ENCODE assay signal across 20 mouse cellular contexts in the genomic region with DNA sequence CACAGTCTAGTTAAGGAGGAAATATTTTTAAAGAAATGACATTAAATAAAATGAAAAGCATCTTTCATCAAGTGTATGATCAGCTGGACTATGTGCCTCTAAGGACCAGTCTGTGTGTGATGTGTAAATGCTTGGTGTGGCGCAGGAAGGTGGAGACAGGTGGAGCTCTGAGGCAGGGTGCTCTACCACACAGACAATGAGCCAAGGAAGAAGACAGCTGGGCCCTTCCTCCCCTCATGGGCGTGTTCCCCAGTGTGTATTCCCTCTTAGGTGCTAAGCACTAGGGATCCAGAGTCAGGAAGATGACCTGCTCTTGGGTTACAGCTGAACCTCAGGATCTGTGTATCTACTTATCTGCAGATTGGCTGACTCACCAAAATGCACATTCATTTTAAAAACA.
DNase-seq lines count a peak whose midpoint lies in the region; ATAC-seq and TF ChIP-seq lines count a peak whose summit lies in the region.
"Had no signal": no experiment of that assay in that cellular context is flagged by ENCODE, and none has a peak within 500 bp of the region (broad histone marks: within the 10 kb centered on the region; RNA-seq: fewer than 3 reads in every experiment).

No protein-coding gene starts in this region.

- 73% methylated on average over 2 of the region's 2 CpGs for WGBS in stomach, postnatal 0 days
- WGBS in midbrain, embryonic 15.5 days, result 79% methylated on average over 2 of the region's 2 CpGs

- no peak for TF ChIP-seq EP300 in stomach, postnatal 0 days (optimal IDR thresholded peaks at IDR 0.05)

- no peaks in the 10 kb centered on the region for H3K9me3 ChIP-seq in stomach, postnatal 0 days (ENCODE audit: control insufficient read depth, low read length)
- no peaks in the 10 kb centered on the region for H3K9me3 ChIP-seq in midbrain, embryonic 15.5 days
- H3K9me3 ChIP-seq: embryonic facial prominence, embryonic 10.5 days; embryonic facial prominence, embryonic 12.5 days; forebrain, embryonic 13.5 days; forebrain, embryonic 15.5 days had no signal

- no peak overlapping the region for H3K9ac ChIP-seq in stomach, postnatal 0 days (ENCODE audit: low read length)
- H3K9ac ChIP-seq in midbrain, embryonic 15.5 days, result no peak overlapping the region
- H3K9ac ChIP-seq: embryonic facial prominence, embryonic 12.5 days; forebrain, embryonic 13.5 days; forebrain, embryonic 15.5 days; forebrain, postnatal 0 days had no signal

- intact Hi-C loops in heart, postnatal 36 days (cut with DNase I), result no loop called here

- no peaks in the 10 kb centered on the region for H3K36me3 ChIP-seq in stomach, postnatal 0 days (ENCODE audit: control insufficient read depth, insufficient read depth, low read length)
- no peaks in the 10 kb centered on the region for H3K36me3 ChIP-seq in midbrain, embryonic 15.5 days (replicated peaks)
- H3K36me3 ChIP-seq: embryonic facial prominence, embryonic 10.5 days; embryonic facial prominence, embryonic 12.5 days; forebrain, embryonic 15.5 days had no signal

- H3K4me2 ChIP-seq in stomach, postnatal 0 days (replicated peaks; ENCODE audit: low read depth), result no peak overlapping the region
- no peak overlapping the region for H3K4me2 ChIP-seq in midbrain, embryonic 15.5 days
- H3K4me2 ChIP-seq: embryonic facial prominence, embryonic 12.5 days; forebrain, embryonic 13.5 days; forebrain, embryonic 15.5 days had no signal

- no peak overlapping the region for H3K27ac ChIP-seq in stomach, postnatal 0 days (replicated peaks)
- no peak overlapping the region for H3K27ac ChIP-seq in midbrain, embryonic 15.5 days
- H3K27ac ChIP-seq: embryonic facial prominence, embryonic 10.5 days; embryonic facial prominence, embryonic 12.5 days; forebrain, embryonic 13.5 days; forebrain, embryonic 15.5 days had no signal

- H3K27me3 ChIP-seq in stomach, postnatal 0 days (ENCODE audit: control insufficient read depth, insufficient read depth, low read length), result no peaks in the 10 kb centered on the region
- no peaks in the 10 kb centered on the region for H3K27me3 ChIP-seq in midbrain, embryonic 15.5 days (replicated peaks)
- H3K27me3 ChIP-seq: embryonic facial prominence, embryonic 12.5 days; forebrain, embryonic 13.5 days; forebrain, embryonic 15.5 days; Patski had no signal

- H3K4me3 ChIP-seq in stomach, postnatal 0 days (ENCODE audit: low read depth, low read length), result no peak overlapping the region
- no peak overlapping the region for H3K4me3 ChIP-seq in midbrain, embryonic 15.5 days
- H3K4me3 ChIP-seq: embryonic facial prominence, embryonic 10.5 days; embryonic facial prominence, embryonic 12.5 days; forebrain, embryonic 13.5 days; forebrain, embryonic 15.5 days had no signal

- ATAC-seq in stomach, postnatal 0 days (ENCODE audit: low FRiP score, low TSS enrichment), result no peak
- ATAC-seq in midbrain, embryonic 15.5 days (replicated peaks), result no peak
- ATAC-seq: activated CD4-positive, CD25-positive, alpha-beta regulatory T cell, adult 4 months; forebrain, embryonic 13.5 days; forebrain, embryonic 15.5 days; forebrain, postnatal 0 days; Patski had no signal

- DNase-seq in heart, adult 11 months, result peak; percentile 76
- DNase-seq in heart, postnatal 36 days, result no peak
- peak; percentile 8 for DNase-seq in 416B (ENCODE audit: low read depth)
- peak; percentile 7 for DNase-seq in stomach, postnatal 0 days (ENCODE audit: low spot score)
- DNase-seq: adrenal gland, adult 8-10 months; adrenal gland, postnatal 14 days; adrenal gland, postnatal 36 days; cerebellum, adult 11-12 months; cerebellum, adult 2 months; cerebellum, adult 9-10 months; cerebellum, postnatal 10 days; cerebellum, postnatal 25 days; forebrain, postnatal 0 days had no signal

- TF ChIP-seq CTCF in stomach, postnatal 0 days (IDR thresholded peaks at IDR 0.05; ENCODE audit: low read depth), result no peak

- no peaks in the 10 kb centered on the region for H3K4me1 ChIP-seq in stomach, postnatal 0 days (replicated peaks; ENCODE audit: control insufficient read depth, insufficient read depth)
- no peaks in the 10 kb centered on the region for H3K4me1 ChIP-seq in midbrain, embryonic 15.5 days
- H3K4me1 ChIP-seq: embryonic facial prominence, embryonic 12.5 days; forebrain, embryonic 13.5 days; forebrain, embryonic 15.5 days had no signal

Comparison
In these comparisons a context has a peak if more than half of its experiments do, and no peak if none do; other contexts are left out.
1. DNase-seq: peak in heart, adult 11 months (single experiment), 416B (single experiment) and stomach, postnatal 0 days (single experiment); none in heart, postnatal 36 days (0 of 2).